Mouse (Mus musculus): ENCODE results near the gene Lax1.
A peak's percentile ranks its signal among the peaks of the same experiment; 100 is the strongest.

GRCm38 (mm10) chr1:133661203-133661933 lies 28.5 kb downstream of the Lax1 start, which contains the start of gene Gm38394:
- TF ChIP-seq CTCF (IDR thresholded peaks at IDR 0.05) (no peak), EP300 (IDR thresholded peaks at IDR 0.05) (peak; percentile 60)
